Mouse (Mus musculus): Measurements from ENCODE around the gene Sult1a1. TPM values are rescaled to one million over a fixed set of nuclear protein-coding genes. Genes with fewer than 3 reads are reported as not detected.
A peak's percentile ranks its signal among the peaks of the same experiment; 100 is the strongest.

Sult1a1 gene
- total RNA-seq (2014; rRNA removed) (661 and 727 TPM in 2 replicates), polyA plus RNA-seq (2012; rRNA removed) (566 and 586 TPM in 2 replicates)

DNA sequence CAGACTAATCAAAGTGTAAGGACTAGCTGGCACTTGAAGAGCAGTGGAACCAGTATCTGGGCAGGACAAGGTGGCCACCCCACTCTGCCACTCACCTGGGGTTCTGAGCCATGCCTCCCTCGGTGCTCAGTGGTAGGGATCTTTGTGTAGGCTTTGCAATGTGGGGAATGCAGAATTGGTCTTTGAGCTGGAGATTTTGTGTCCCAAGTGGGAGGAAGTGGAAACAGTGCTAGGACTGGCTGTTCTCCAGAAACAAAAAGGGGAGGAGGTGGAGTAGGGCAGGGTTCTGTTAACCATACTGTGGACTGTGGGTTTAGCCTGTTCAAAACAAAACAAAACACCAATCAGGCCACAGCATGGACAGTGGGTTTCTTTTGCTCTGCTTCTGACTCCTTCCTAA is at the start of gene Sult1a1:
TSS of gene Sult1a1 (minus strand) at position 226 of the 400 bp plus-strand sequence.
- Histone ChIP-seq H3K27ac (replicated peaks; ENCODE audit: insufficient read depth, low read depth, low read length) (peak within 1 kb of the TSS; percentile 98), H3K36me3 (ENCODE audit: control insufficient read depth, insufficient read depth, low read length) (peaks cover 25% of the 10 kb centered on the region), H3K79me2 (ENCODE audit: control insufficient read depth, insufficient read depth, low read length) (no peaks in the 10 kb centered on the region; the same call in 1 of the 2 replicates), H3K9ac (ENCODE audit: low read depth, low read length) (peak within 1 kb of the TSS; percentile 91), H3K4me1 (ENCODE audit: control insufficient read depth, insufficient read depth, low read length) (peaks cover 38% of the 10 kb centered on the region), H3K4me3 (ENCODE audit: insufficient read depth, low read depth, low read length) (peak within 1 kb of the TSS; percentile 65), H3K27me3 (ENCODE audit: control insufficient read depth, insufficient read depth, low read length) (no peaks in the 10 kb centered on the region)
- peak; percentile 96 for DNase-seq (ENCODE audit: extremely low read depth, low read depth, low spot score)
- WGBS: 0% methylated on average over 1 of the region's 1 CpGs
- TF ChIP-seq POLR2A (IDR thresholded peaks at IDR 0.05; ENCODE audit: extremely low read depth, insufficient read depth, low read length): peak; percentile 55; the same call in 1 of the 2 replicates
- no peak for TF ChIP-seq CTCF (IDR thresholded peaks at IDR 0.05; ENCODE audit: low read depth, low read length)

DNA sequence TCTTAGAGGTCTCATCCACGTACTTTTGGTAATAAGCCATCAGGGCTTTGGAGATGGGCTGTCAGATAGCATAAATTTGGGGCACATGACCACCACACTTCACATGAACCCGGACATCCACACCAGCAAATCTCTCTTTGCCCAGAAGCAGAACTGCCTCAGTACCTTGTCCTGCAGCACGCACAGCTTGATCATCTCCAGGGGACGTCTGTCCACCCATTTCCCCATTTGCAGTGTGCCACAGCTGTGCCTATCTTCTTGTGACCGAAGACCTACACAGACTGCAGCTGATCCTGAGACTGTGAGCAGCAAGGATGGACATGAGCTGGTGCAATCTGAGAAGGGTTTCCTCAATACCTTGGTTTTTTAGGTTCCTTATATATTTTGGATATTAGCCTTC is 49.4 kb upstream of the Sult1a1 start:
- H3K27me3 ChIP-seq (ENCODE audit: control insufficient read depth, insufficient read depth, low read length): no peaks in the 10 kb centered on the region
- H3K4me3 ChIP-seq (ENCODE audit: insufficient read depth, low read depth, low read length): no peak overlapping the region
- H3K27ac ChIP-seq (replicated peaks; ENCODE audit: insufficient read depth, low read depth, low read length): no peak overlapping the region
- no peaks in the 10 kb centered on the region; the same call in 1 of the 2 replicates for H3K4me1 ChIP-seq (ENCODE audit: control insufficient read depth, insufficient read depth, low read length)
- no peaks in the 10 kb centered on the region for H3K79me2 ChIP-seq (ENCODE audit: control insufficient read depth, insufficient read depth, low read length)
- no peaks in the 10 kb centered on the region for H3K36me3 ChIP-seq (ENCODE audit: control insufficient read depth, insufficient read depth, low read length)
- no peak for DNase-seq (ENCODE audit: extremely low read depth, low read depth, low spot score)
- H3K9ac ChIP-seq (ENCODE audit: low read depth, low read length): no peak overlapping the region
- 78% methylated on average over 5 of the region's 5 CpGs for WGBS
- no peak for TF ChIP-seq CTCF (IDR thresholded peaks at IDR 0.05; ENCODE audit: low read depth, low read length)
- no peak for TF ChIP-seq POLR2A (IDR thresholded peaks at IDR 0.05; ENCODE audit: extremely low read depth, insufficient read depth, low read length)

GRCm38 (mm10) chr7:126725077-126725476 is 48.8 kb upstream of the Sult1a1 start:
- no peaks in the 10 kb centered on the region for H3K27me3 ChIP-seq (ENCODE audit: control insufficient read depth, insufficient read depth, low read length)
- no peak overlapping the region for H3K9ac ChIP-seq (ENCODE audit: low read depth, low read length)
- no peaks in the 10 kb centered on the region for H3K36me3 ChIP-seq (ENCODE audit: control insufficient read depth, insufficient read depth, low read length)
- no peak for DNase-seq (ENCODE audit: extremely low read depth, low read depth, low spot score)
- H3K4me3 ChIP-seq (ENCODE audit: insufficient read depth, low read depth, low read length): no peak overlapping the region
- no peaks in the 10 kb centered on the region for H3K79me2 ChIP-seq (ENCODE audit: control insufficient read depth, insufficient read depth, low read length)
- TF ChIP-seq POLR2A (IDR thresholded peaks at IDR 0.05; ENCODE audit: extremely low read depth, insufficient read depth, low read length) (no peak), CTCF (IDR thresholded peaks at IDR 0.05; ENCODE audit: low read depth, low read length) (no peak)
- H3K4me1 ChIP-seq (ENCODE audit: control insufficient read depth, insufficient read depth, low read length): no peaks in the 10 kb centered on the region
- WGBS: 75% methylated on average over 3 of the region's 3 CpGs
- H3K27ac ChIP-seq (replicated peaks; ENCODE audit: insufficient read depth, low read depth, low read length): no peak overlapping the region

GRCm38 (mm10) chr7:126721635-126722034 is 45.4 kb upstream of the Sult1a1 start:
- DNase-seq (ENCODE audit: extremely low read depth, low read depth, low spot score): no peak
- no peaks in the 10 kb centered on the region for H3K79me2 ChIP-seq (ENCODE audit: control insufficient read depth, insufficient read depth, low read length)
- H3K27ac ChIP-seq (replicated peaks; ENCODE audit: insufficient read depth, low read depth, low read length): no peak overlapping the region
- TF ChIP-seq CTCF (IDR thresholded peaks at IDR 0.05; ENCODE audit: low read depth, low read length): no peak
- no peak for TF ChIP-seq POLR2A (IDR thresholded peaks at IDR 0.05; ENCODE audit: extremely low read depth, insufficient read depth, low read length)
- WGBS: 88% methylated on average over 13 of the region's 13 CpGs
- no peaks in the 10 kb centered on the region for H3K27me3 ChIP-seq (ENCODE audit: control insufficient read depth, insufficient read depth, low read length)
- no peaks in the 10 kb centered on the region for H3K4me1 ChIP-seq (ENCODE audit: control insufficient read depth, insufficient read depth, low read length)
- H3K9ac ChIP-seq (ENCODE audit: low read depth, low read length): no peak overlapping the region
- H3K4me3 ChIP-seq (ENCODE audit: insufficient read depth, low read depth, low read length): no peak overlapping the region
- no peaks in the 10 kb centered on the region for H3K36me3 ChIP-seq (ENCODE audit: control insufficient read depth, insufficient read depth, low read length)

DNA sequence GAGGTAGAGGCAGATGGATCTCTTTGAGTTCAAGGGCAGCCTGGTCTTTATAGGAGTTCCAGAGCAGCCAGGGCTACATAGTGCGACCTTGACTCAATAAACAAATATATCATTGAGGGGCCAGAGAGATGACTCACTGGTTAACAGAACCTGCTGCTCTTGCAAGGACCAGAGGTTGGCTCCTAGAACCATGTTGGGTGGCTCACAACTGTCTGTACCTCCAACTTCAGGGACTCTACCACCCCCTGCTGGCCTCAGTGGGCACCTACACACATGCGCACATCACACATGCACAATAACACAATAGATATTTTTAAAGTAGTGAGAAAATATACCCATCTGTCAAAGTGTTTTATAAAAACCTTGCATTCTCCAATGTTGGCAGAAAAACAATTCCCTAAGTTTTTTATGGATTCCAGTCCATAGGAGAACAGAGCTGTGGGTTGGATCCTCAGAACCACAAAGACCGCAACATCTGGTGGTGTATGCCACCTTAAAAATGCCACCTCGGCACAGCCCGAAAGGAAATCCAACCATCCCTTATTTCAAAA is 42.6 kb upstream of the Sult1a1 start:
- H3K79me2 ChIP-seq (ENCODE audit: control insufficient read depth, insufficient read depth, low read length): no peaks in the 10 kb centered on the region
- no peaks in the 10 kb centered on the region for H3K27me3 ChIP-seq (ENCODE audit: control insufficient read depth, insufficient read depth, low read length)
- 93% methylated on average over 5 of the region's 5 CpGs for WGBS
- no peaks in the 10 kb centered on the region for H3K4me1 ChIP-seq (ENCODE audit: control insufficient read depth, insufficient read depth, low read length)
- no peak for DNase-seq (ENCODE audit: extremely low read depth, low read depth, low spot score)
- no peaks in the 10 kb centered on the region for H3K36me3 ChIP-seq (ENCODE audit: control insufficient read depth, insufficient read depth, low read length)
- H3K9ac ChIP-seq (ENCODE audit: low read depth, low read length): no peak overlapping the region
- H3K4me3 ChIP-seq (ENCODE audit: insufficient read depth, low read depth, low read length): no peak overlapping the region
- TF ChIP-seq POLR2A (IDR thresholded peaks at IDR 0.05; ENCODE audit: extremely low read depth, insufficient read depth, low read length) (no peak), CTCF (IDR thresholded peaks at IDR 0.05; ENCODE audit: low read depth, low read length) (peak; percentile 41)
- no peak overlapping the region for H3K27ac ChIP-seq (replicated peaks; ENCODE audit: insufficient read depth, low read depth, low read length)

DNA sequence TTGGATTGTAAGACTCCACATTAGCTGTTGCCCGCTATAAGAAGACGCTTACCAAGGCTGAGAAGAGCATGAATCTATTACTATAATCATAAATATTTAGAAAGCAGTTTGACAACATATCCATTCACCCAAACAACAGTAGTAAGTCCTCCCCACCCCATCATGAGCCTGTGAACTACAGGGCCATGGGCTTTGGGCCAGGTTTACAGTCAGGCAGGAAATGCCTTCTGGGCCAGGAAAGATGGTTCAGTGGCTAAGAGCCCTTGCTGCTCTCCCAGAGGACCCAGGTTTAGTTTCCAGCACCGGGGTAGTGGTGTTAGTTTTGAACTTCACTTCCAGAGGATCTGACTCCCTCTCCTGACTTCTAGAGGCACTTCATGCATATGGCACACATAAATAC is 41.3 kb upstream of the Sult1a1 start:
- WGBS: 90% methylated on average over 3 of the region's 3 CpGs
- no peak overlapping the region for H3K4me3 ChIP-seq (ENCODE audit: insufficient read depth, low read depth, low read length)
- no peaks in the 10 kb centered on the region for H3K27me3 ChIP-seq (ENCODE audit: control insufficient read depth, insufficient read depth, low read length)
- H3K4me1 ChIP-seq (ENCODE audit: control insufficient read depth, insufficient read depth, low read length): no peaks in the 10 kb centered on the region
- no peaks in the 10 kb centered on the region for H3K36me3 ChIP-seq (ENCODE audit: control insufficient read depth, insufficient read depth, low read length)
- H3K9ac ChIP-seq (ENCODE audit: low read depth, low read length): no peak overlapping the region
- no peak for DNase-seq (ENCODE audit: extremely low read depth, low read depth, low spot score)
- H3K79me2 ChIP-seq (ENCODE audit: control insufficient read depth, insufficient read depth, low read length): no peaks in the 10 kb centered on the region
- TF ChIP-seq CTCF (IDR thresholded peaks at IDR 0.05; ENCODE audit: low read depth, low read length) (no peak), POLR2A (IDR thresholded peaks at IDR 0.05; ENCODE audit: extremely low read depth, insufficient read depth, low read length) (no peak)
- H3K27ac ChIP-seq (replicated peaks; ENCODE audit: insufficient read depth, low read depth, low read length): no peak overlapping the region

Measured in liver, adult 2 months (tissue).